Mouse (Mus musculus) olfactory bulb, adult 2 months (tissue): ENCODE measurements around the gene Krtap1-5. TPM values are rescaled to one million over a fixed set of nuclear protein-coding genes. Genes with fewer than 3 reads are reported as not detected.

Experiments
- H3K27ac ChIP-seq: fragments of 200-500 bp; 2 replicates; pipeline ENCODE4 v1.5.1; 2012; ENCODE audit warnings: low read depth, low read length; ENCODE audit not compliant: insufficient read depth
- H3K4me1 ChIP-seq: fragments of 200-500 bp; 2 replicates; pipeline ENCODE4 v1.6.1; 2012; ENCODE audit warnings: low read length; ENCODE audit not compliant: control insufficient read depth, insufficient read depth
- H3K4me3 ChIP-seq: fragments of 200-500 bp; 2 replicates; pipeline ENCODE4 v1.5.1; 2012; ENCODE audit warnings: mild to moderate bottlenecking, low read depth, low read length, moderate library complexity; ENCODE audit not compliant: insufficient read depth
- CTCF ChIP-seq: fragments of 200-500 bp; IDR thresholded peaks from 2 replicates; pipeline ENCODE4 v1.5.1; 2012; ENCODE audit warnings: low read depth, mild to moderate bottlenecking, low read length, moderate library complexity; ENCODE audit not compliant: insufficient read depth
- POLR2A ChIP-seq: fragments of 200-500 bp; IDR thresholded peaks from 2 replicates; pipeline ENCODE4 v1.6.1; 2012; ENCODE audit warnings: mild to moderate bottlenecking, low read depth, low read length, moderate library complexity; ENCODE audit not compliant: insufficient read depth
- WGBS: fragments of 180-500 bp; shearing (Covaris S2); methylation state at CpG from one replicate; pipeline ENCODE4 v1.1.7; 2018; 5-methylcytosine and 5-hydroxymethylcytosine counted together
- polyA plus RNA-seq: library from polyadenylated mRNA; stranded (reverse); fragments of >200 nt; gene quantifications from 2 replicates; pipeline ENCODE4 v1.2.4, GENCODE M21; 2012; ENCODE audit warnings: low replicate concordance; ENCODE audit not compliant: missing spikeins, insufficient read depth, insufficient read length

The Krtap1-5 gene
- polyA plus RNA-seq, 1 experiment: not detected

- Histone ChIP-seq H3K4me1 (peaks cover 8% of the 10 kb centered on the region), H3K4me3 (no peak within 1 kb of the TSS), H3K27ac (no peak within 1 kb of the TSS)
- 75% methylated on average over 5 of the region's 5 CpGs for WGBS
- TF ChIP-seq CTCF: no peak
- TF ChIP-seq POLR2A: no peak
Observed at GRCm38 (mm10) chr11:99583245-99583704, 2.5 kb upstream of the Krtap1-5 start, which contains the start of gene Krtap1-4. TSS of gene Krtap1-4 (minus strand) at chr11:99583654.

- no peak overlapping the region for H3K27ac ChIP-seq
- no peak overlapping the region for H3K4me3 ChIP-seq
- peaks cover 8% of the 10 kb centered on the region for H3K4me1 ChIP-seq
- 29% methylated on average over 6 of the region's 6 CpGs for WGBS
- TF ChIP-seq POLR2A (no peak), CTCF (no peak)
Observed at GRCm38 (mm10) chr11:99581564-99581963, 748 bp upstream of the Krtap1-5 start.

- Histone ChIP-seq H3K27ac (no peak overlapping the region), H3K4me3 (no peak overlapping the region), H3K4me1 (peaks cover 8% of the 10 kb centered on the region)
- 88% methylated on average over 5 of the region's 5 CpGs for WGBS
- TF ChIP-seq CTCF (no peak), POLR2A (no peak)
Observed at GRCm38 (mm10) chr11:99581051-99581450, 235 bp upstream of the Krtap1-5 start.

- Histone ChIP-seq H3K4me3 (no peak overlapping the region), H3K27ac (no peak overlapping the region), H3K4me1 (peaks cover 4% of the 10 kb centered on the region; the same call in 1 of the 2 replicates)
- TF ChIP-seq POLR2A (no peak), CTCF (peak; percentile 42; the same call in 1 of the 2 replicates)
- WGBS: 3% methylated on average over 7 of the region's 7 CpGs
Observed at GRCm38 (mm10) chr11:99574106-99574505, 6.7 kb downstream of the Krtap1-5 start.

GRCm38 (mm10) chr11:99573164-99573563, 7.7 kb downstream of the Krtap1-5 start:
- WGBS: 22% methylated on average over 4 of the region's 4 CpGs

GRCm38 (mm10) chr11:99566530-99566929, 14.3 kb downstream of the Krtap1-5 start, which contains the start of gene Krtap3-1:
TSS of gene Krtap3-1 (minus strand) at chr11:99566630.
- no peak within 1 kb of the TSS for H3K27ac ChIP-seq
- WGBS: 93% methylated on average over 7 of the region's 7 CpGs
- no peaks in the 10 kb centered on the region for H3K4me1 ChIP-seq
- no peak within 1 kb of the TSS for H3K4me3 ChIP-seq
- no peak for TF ChIP-seq CTCF
- TF ChIP-seq POLR2A: no peak

More at GRCm38 (mm10) chr11:99573164-99573563, 7.7 kb downstream of the Krtap1-5 start:
- H3K4me1 ChIP-seq: peaks cover 4% of the 10 kb centered on the region; the same call in 1 of the 2 replicates
- TF ChIP-seq POLR2A (no peak), CTCF (no peak)
- H3K27ac ChIP-seq: no peak overlapping the region
- no peak overlapping the region for H3K4me3 ChIP-seq

- no peak overlapping the region for H3K27ac ChIP-seq
- no peak overlapping the region for H3K4me3 ChIP-seq
- 78% methylated on average over 6 of the region's 6 CpGs for WGBS
- TF ChIP-seq POLR2A (no peak), CTCF (no peak)
- no peaks in the 10 kb centered on the region for H3K4me1 ChIP-seq
Observed at GRCm38 (mm10) chr11:99562580-99562979, 18.2 kb downstream of the Krtap1-5 start.

GRCm38 (mm10) chr11:99559366-99559765, 21.4 kb downstream of the Krtap1-5 start, which contains the start of gene Gm11939:
TSS of gene Gm11939 (minus strand) at chr11:99559466.
- WGBS: 94% methylated on average over 9 of the region's 9 CpGs
- H3K27ac ChIP-seq: no peak within 1 kb of the TSS
- H3K4me3 ChIP-seq: no peak within 1 kb of the TSS
- no peaks in the 10 kb centered on the region for H3K4me1 ChIP-seq
- TF ChIP-seq POLR2A: no peak
- no peak for TF ChIP-seq CTCF

GRCm38 (mm10) chr11:99557976-99558745, 22.7 kb downstream of the Krtap1-5 start:
- WGBS: 93% methylated on average over 3 of the region's 3 CpGs

More at GRCm38 (mm10) chr11:99557976-99558745, 22.7 kb downstream of the Krtap1-5 start:
- H3K4me3 ChIP-seq: no peak overlapping the region
- H3K4me1 ChIP-seq: no peaks in the 10 kb centered on the region
- H3K27ac ChIP-seq: no peak overlapping the region
- TF ChIP-seq CTCF (no peak), POLR2A (no peak)
